Mouse (Mus musculus) spleen, adult 2 months (tissue): ENCODE measurements around the gene Atp8a2.

ENCODE experiments used
- CTCF ChIP-seq: fragments of 200-500 bp; IDR thresholded peaks from 2 replicates; pipeline ENCODE4 v1.5.1; 2011; ENCODE audit warnings: mild to moderate bottlenecking, inconsistent platforms; ENCODE audit not compliant: insufficient read depth, insufficient read length, insufficient replicate concordance; ENCODE audit errors: extremely low read depth
- POLR2A ChIP-seq: fragments of 200-500 bp; IDR thresholded peaks from 2 replicates; pipeline ENCODE4 v1.6.1; 2011; ENCODE audit warnings: low read depth, low read length, inconsistent platforms

DNA sequence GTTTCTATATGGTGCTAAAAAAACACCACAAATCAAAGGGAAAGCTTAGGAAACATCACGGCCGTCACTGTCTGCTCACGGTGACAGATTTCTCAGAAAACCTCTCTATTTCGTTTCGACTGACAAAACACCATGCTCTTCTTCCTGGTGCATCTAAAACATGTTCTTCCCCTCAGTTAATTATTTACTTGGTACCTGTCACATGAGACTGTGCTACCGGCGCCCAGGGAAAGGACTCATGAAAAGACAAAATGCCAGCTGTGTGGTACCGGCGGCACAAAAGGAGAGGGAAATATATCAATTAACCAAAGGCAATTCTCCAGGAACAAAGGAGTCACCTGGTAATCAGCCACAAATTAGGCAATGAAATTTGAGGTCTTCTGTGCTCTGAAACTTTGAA, 62.3 kb downstream of the Atp8a2 start:
- TF ChIP-seq CTCF (no peak), POLR2A (no peak)
